9 mouse cellular contexts compared by ENCODE assay signal in the genomic region with DNA sequence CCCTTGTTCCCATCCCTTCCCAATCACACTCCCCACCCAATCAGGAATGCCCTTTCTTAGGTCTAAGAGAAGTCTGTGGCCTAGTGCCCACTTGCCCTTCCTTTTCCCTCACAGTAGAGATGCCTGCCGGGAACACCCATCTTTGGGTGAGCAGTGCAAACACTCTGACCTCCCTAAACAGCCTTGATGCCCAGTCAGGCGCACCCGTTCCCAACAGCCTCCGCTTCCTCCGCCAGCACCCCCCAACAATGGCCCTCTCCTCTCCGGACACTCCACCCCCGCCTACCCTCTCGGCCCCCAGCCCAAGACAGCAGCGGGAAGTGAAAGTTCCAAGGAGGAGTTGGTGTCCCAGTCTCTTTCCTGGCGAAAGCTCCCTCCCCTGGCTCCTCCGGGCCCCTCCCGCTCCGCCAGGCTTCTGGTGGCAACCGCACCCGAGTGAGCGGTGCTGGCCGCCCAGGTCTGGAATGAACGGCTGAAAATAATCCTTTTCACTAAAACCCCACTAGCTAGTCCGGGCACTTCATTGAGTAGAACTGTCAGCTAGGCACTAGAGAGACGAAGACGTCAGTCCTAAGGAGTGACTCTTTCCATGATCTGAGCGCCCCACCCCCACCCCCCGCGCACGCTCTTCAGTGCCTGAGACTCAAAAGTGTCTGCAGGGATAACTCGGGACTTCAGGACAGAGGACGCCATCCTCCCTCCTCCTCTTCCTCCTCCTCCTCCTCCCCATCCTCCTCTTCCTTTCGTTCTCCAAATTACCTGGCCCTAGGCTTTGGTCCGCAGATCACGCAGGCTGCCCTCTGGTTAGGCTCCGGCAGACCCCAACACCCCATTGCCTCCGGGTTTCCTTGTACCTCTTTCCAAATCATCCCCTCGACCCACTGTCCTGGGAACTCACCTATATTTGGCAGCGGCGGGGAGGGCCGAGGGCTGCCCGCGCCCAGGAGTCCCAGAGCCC. TPM values are rescaled to one million over a fixed set of nuclear protein-coding genes. Genes with fewer than 3 reads are reported as not detected.
A peak's percentile ranks its signal among the peaks of the same experiment; 100 is the strongest.
DNase-seq lines count a peak whose midpoint lies in the region; ATAC-seq lines count a peak whose summit lies in the region.
"Had no signal": no experiment of that assay in that cellular context is flagged by ENCODE, and none has a peak within 500 bp of the region (broad histone marks: within the 10 kb centered on the region; RNA-seq: fewer than 3 reads in every experiment).

No protein-coding gene starts in this region.

- ATAC-seq in liver, embryonic 16.5 days (ENCODE audit: low read depth), result 0 out of 2 replicates have a peak, but pooled peaks have one; percentile 6
- ATAC-seq in neural tube, embryonic 15.5 days (ENCODE audit: low FRiP score), result peak; percentile 42; the same call in 1 of the 2 replicates

- H3K4me2 ChIP-seq in liver, embryonic 16.5 days (ENCODE audit: low read depth, low read length), result peak overlapping the region; percentile 84
- H3K4me2 ChIP-seq in neural tube, embryonic 15.5 days, result peak overlapping the region; percentile 95

- H3K27me3 ChIP-seq in liver, embryonic 16.5 days (ENCODE audit: control insufficient read depth, insufficient read depth, low read depth, low read length), result peaks cover 41% of the 10 kb centered on the region
- 0 out of 2 replicates have a peak, but pooled peaks cover 5% of the 10 kb centered on the region for H3K27me3 ChIP-seq in neural tube, embryonic 15.5 days (replicated peaks)

- H3K36me3 ChIP-seq in liver, embryonic 16.5 days (ENCODE audit: control insufficient read depth, insufficient read depth), result no peaks in the 10 kb centered on the region
- peaks cover 11% of the 10 kb centered on the region; the same call in 1 of the 2 replicates for H3K36me3 ChIP-seq in neural tube, embryonic 15.5 days

- WGBS in liver, embryonic 16.5 days (ENCODE audit: insufficient replicate concordance), result 4% methylated on average over 38 of the region's 38 CpGs
- 1% methylated on average over 38 of the region's 38 CpGs for WGBS in neural tube, embryonic 15.5 days

- H3K4me1 ChIP-seq in liver, embryonic 16.5 days (ENCODE audit: control insufficient read depth, low read depth, low read length), result peaks cover 6% of the 10 kb centered on the region
- H3K4me1 ChIP-seq in neural tube, embryonic 15.5 days, result peaks cover 26% of the 10 kb centered on the region

- H3K27ac ChIP-seq in liver, embryonic 16.5 days (ENCODE audit: low read length), result no peak overlapping the region
- H3K27ac ChIP-seq in neural tube, embryonic 15.5 days (replicated peaks), result peak overlapping the region; percentile 90

- H3K4me3 ChIP-seq in liver, embryonic 16.5 days (ENCODE audit: low read depth, low read length), result peak overlapping the region; percentile 64
- H3K4me3 ChIP-seq in neural tube, embryonic 15.5 days (replicated peaks), result peak overlapping the region; percentile 75

- intact Hi-C loops in gastrocnemius, postnatal 14 days (cut with DNase I; ENCODE audit: low total_unique reads), result loop anchor here (10.0 kb wide), 1 partner anchor 136 kb away; no protein-coding TSS in a partner anchor

- H3K9me3 ChIP-seq in liver, embryonic 16.5 days (replicated peaks; ENCODE audit: control insufficient read depth, low read length), result no peaks in the 10 kb centered on the region
- H3K9me3 ChIP-seq in neural tube, embryonic 15.5 days (replicated peaks), result no peaks in the 10 kb centered on the region

- H3K9ac ChIP-seq in liver, embryonic 16.5 days (ENCODE audit: low read depth, low read length), result peak overlapping the region; percentile 31; the same call in 1 of the 2 replicates
- H3K9ac ChIP-seq in neural tube, embryonic 15.5 days (replicated peaks), result peak overlapping the region; percentile 76

- DNase-seq in spleen, postnatal 10 days (ENCODE audit: low spot score in 2 of 2), result peak; percentile 31 to 32
- no peak for DNase-seq in spleen, postnatal 14 days (ENCODE audit: low spot score in 2 of 2)
- DNase-seq in cerebellum, adult 11 months, result peak; percentile 35
- DNase-seq in gastrocnemius, postnatal 14 days, result peak; percentile 67
- peak; percentile 66 for DNase-seq in induced T-regulatory cell, adult 2 months (ENCODE audit: low read depth)
- no peak for DNase-seq in layer of hippocampus, adult 9-11 months

RNA-seq across cellular contexts. Expression of gene Adam15, which starts 0.6 kb away (rescaled TPM):
- 10 to 100 TPM; 35.0 to 40.1 TPM for total RNA-seq in gastrocnemius, postnatal 14 days (2021)
- 9.0 and 11.2 TPM in 2 replicates for polyA plus RNA-seq in liver, embryonic 16.5 days (2015; fragmentation: Nextera tagmentation; extraction: Ambion mirVana)
- polyA plus RNA-seq in neural tube, embryonic 15.5 days (2015; fragmentation: Nextera tagmentation; extraction: Ambion mirVana), result 69.9 and 71.9 TPM in 2 replicates

RNA-seq across cellular contexts. Expression of gene Efna4, which starts 11.4 kb away (rescaled TPM):
- total RNA-seq in gastrocnemius, postnatal 14 days (2021), result under 1 TPM; 0.42 to 0.80 TPM
- 0.51 and 0.60 TPM in 2 replicates for polyA plus RNA-seq in liver, embryonic 16.5 days (2015; fragmentation: Nextera tagmentation; extraction: Ambion mirVana)
- polyA plus RNA-seq in neural tube, embryonic 15.5 days (2015; fragmentation: Nextera tagmentation; extraction: Ambion mirVana), result 3.0 and 5.9 TPM in 2 replicates

RNA-seq across cellular contexts. Expression of gene Dcst2, which starts 12.6 kb away (rescaled TPM):
- not detected for total RNA-seq in gastrocnemius, postnatal 14 days (2021)
- 0.05 TPM in 1 of 2 replicates, not detected in the other for polyA plus RNA-seq in liver, embryonic 16.5 days (2015; fragmentation: Nextera tagmentation; extraction: Ambion mirVana)
- 0.18 and 0.26 TPM in 2 replicates for polyA plus RNA-seq in neural tube, embryonic 15.5 days (2015; fragmentation: Nextera tagmentation; extraction: Ambion mirVana)
- total RNA-seq: common myeloid progenitor, adult 5-6 weeks had no signal

RNA-seq across cellular contexts. Expression of gene Dcst1, which starts 15.9 kb away (rescaled TPM):
- total RNA-seq in gastrocnemius, postnatal 14 days (2021), result not detected
- 0.12 TPM in 1 of 2 replicates, not detected in the other for polyA plus RNA-seq in liver, embryonic 16.5 days (2015; fragmentation: Nextera tagmentation; extraction: Ambion mirVana)
- 0.86 and 1.2 TPM in 2 replicates for polyA plus RNA-seq in neural tube, embryonic 15.5 days (2015; fragmentation: Nextera tagmentation; extraction: Ambion mirVana)

RNA-seq across cellular contexts. Expression of gene Efna3, which starts 26.4 kb away (rescaled TPM):
- total RNA-seq in gastrocnemius, postnatal 14 days (2021), result not detected
- 0.63 and 0.94 TPM in 2 replicates for polyA plus RNA-seq in liver, embryonic 16.5 days (2015; fragmentation: Nextera tagmentation; extraction: Ambion mirVana)
- 95.8 and 107 TPM in 2 replicates for polyA plus RNA-seq in neural tube, embryonic 15.5 days (2015; fragmentation: Nextera tagmentation; extraction: Ambion mirVana)
- total RNA-seq: common myeloid progenitor, adult 5-6 weeks had no signal

Comparison
In these comparisons a context has a peak if more than half of its experiments do, and no peak if none do; other contexts are left out.
1. DNase-seq: peak in spleen, postnatal 10 days (2 of 2), cerebellum, adult 11 months (single experiment), gastrocnemius, postnatal 14 days (single experiment) and induced T-regulatory cell, adult 2 months (single experiment); none in spleen, postnatal 14 days (0 of 2) and layer of hippocampus, adult 9-11 months (single experiment).